Mouse (Mus musculus): ENCODE results near the gene Pacsin3. TPM values are rescaled to one million over a fixed set of nuclear protein-coding genes. Genes with fewer than 3 reads are reported as not detected.

Pacsin3 gene
- total RNA-seq, 2 experiments from 2014 or later: 265 to 364 TPM

- DNase-seq: no peak
Observed at GRCm38 (mm10) chr2:91258830-91259229, 3.1 kb downstream of the Pacsin3 start.

GRCm38 (mm10) chr2:91259493-91259892 lies 3.7 kb downstream of the Pacsin3 start:
- peak; percentile 62 for DNase-seq

DNA sequence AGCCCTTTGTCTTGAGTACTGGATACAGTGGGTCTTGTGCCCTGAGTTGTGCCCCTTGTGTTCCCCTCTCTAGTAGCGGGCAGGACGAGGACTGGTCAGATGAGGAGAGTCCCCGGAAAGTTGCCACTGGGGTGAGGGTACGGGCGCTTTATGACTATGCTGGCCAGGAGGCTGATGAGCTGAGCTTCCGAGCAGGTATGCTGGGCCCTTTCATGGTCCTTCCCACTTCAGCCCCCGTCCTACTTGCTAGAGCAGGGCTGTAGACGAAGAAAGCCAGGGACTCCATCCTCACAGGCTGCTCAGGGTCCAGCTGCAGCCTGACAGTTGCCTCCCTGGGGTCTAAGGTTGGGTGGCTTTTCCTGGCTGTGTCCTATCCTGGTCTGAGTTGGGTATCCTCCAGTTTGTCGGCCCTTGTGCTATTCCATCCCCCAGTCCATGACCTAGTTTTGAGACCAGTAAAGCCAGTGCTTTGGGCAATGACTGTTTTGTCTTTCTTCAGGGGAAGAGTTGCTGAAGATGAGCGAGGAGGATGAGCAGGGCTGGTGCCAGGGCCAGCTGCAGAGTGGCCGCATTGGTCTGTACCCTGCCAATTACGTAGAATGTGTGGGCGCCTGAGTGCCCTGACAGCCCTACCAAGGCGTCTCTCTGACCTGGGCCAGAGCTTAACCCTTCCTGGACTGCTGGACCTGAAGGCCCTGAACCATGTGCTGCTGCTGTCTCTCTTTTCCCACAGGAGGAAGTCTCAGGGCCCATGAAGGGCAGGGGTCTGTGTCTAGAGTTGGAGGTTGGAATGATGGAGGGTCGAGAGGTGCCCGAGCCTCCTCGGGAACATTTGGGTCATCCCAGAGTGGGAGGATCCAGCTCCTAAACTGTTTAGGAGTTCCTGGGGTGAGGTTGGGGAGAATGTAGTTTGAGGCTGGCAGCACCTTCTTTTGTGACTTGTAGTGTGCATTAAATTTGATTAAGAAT lies 8.2 kb downstream of the Pacsin3 start:
- DNase-seq: no peak

- DNase-seq: peak; percentile 99
Observed at GRCm38 (mm10) chr2:91264711-91265681, 9.2 kb downstream of the Pacsin3 start, which contains the start of gene Arfgap2. TSS of gene Arfgap2 (plus strand) at chr2:91264974.

DNA sequence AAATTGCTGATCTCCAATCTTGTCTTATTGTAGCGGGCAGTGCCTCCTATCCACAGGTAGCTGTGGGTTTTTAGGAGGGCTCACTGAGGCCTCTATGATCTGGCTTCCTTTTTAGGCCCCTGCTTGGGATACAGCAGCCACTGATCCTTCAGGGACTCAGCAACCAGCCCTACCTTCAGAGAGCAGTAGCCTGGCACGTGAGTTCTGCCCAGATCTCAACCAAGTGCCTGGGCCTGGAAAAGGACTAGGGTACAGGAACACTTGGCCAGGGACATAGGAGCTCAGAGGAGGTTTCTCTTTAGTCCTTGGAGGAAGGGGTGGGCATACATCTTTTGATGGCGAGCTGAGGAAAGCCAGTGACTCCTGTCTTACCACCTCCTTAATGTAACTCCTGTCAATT lies 12.3 kb downstream of the Pacsin3 start:
- DNase-seq: no peak

- DNase-seq: no peak
Observed at GRCm38 (mm10) chr2:91268706-91269105, 13.0 kb downstream of the Pacsin3 start.

- DNase-seq: peak; percentile 83
Observed at GRCm38 (mm10) chr2:91269687-91270133, 14.0 kb downstream of the Pacsin3 start.

DNA sequence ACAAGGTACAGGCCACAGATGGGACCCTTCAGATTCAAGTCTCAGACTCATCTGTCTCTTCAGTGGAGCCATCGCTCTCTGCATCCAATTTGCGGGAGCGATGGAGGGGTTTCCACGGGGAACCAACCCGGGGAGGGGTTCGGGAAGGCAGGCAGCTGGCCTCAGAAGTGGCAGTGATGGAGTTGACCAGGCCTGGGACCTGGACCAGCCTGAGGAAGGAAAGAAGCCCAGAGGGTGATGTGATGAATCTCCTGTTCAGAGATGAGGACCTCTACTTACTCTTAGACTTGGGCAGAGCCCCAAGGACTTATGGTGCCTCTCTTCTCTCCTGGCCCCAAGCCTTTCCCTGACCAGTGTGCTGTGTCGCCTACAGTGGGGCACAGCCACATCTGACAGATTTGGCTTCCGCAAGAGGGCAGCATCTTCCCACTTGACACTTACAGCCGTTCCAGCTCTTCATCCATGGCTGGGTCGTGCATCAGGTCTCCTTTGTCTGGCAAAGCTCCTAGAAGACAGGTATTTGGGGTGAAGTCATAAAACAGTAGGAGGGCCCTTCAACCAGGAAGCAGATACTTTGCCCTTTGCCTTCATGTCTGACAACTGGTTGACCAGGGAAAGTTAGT lies 23.1 kb downstream of the Pacsin3 start:
- no peak for DNase-seq

DNA sequence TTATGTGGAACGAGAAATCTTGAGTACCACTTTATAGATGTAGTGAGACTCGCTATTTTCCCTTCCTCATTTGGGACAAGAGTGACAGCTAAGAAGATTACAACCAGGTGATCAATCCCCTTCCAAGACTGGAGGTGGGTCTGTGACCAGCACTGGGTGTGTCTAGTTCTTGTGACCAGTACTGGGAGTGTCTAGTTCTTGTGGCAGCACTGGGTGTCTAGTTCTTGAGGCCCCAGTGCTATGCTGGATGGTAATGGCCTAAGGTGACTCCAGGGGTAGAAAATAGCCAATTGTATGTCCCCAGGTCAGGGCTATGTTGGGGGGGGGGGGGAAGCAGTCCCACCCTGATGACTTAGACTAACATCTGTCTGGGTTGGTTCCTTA lies 23.6 kb downstream of the Pacsin3 start:
- DNase-seq: no peak

- no peak for DNase-seq
Observed at GRCm38 (mm10) chr2:91281366-91281765, 25.6 kb downstream of the Pacsin3 start.

- no peak for DNase-seq
Observed at GRCm38 (mm10) chr2:91283972-91284371, 28.2 kb downstream of the Pacsin3 start.

GRCm38 (mm10) chr2:91284375-91285199 lies 28.8 kb downstream of the Pacsin3 start:
- no peak for DNase-seq

DNA sequence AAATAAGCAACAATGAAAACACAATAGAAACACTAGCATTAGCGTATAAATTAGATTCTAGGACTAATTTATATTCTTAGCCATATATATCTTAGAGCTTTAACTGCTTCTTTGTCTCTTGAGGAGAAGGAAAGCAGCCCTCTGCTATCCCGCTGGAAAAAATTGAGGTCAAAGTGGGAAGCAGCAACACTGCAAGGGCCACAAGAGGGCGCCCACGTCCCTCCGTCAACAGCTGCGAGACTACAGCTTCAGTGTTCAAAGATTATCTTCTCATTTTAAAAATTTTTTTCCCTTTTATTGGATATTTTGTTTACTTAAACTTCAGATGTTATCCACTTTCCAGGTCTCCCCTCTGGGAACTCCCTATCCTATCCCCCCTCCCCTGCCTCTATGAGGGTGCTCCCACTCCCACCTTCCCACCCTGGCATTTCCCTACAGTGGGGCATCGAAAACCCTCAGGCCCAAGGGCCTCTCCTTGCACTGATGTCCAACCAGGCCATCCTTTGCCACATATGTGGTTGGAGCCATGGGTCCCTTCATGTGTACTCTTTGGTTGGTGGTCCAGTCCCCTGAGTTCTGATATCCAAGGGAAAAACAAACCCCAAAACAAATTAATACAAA lies 30.2 kb downstream of the Pacsin3 start:
- peak; percentile 66 for DNase-seq

DNA sequence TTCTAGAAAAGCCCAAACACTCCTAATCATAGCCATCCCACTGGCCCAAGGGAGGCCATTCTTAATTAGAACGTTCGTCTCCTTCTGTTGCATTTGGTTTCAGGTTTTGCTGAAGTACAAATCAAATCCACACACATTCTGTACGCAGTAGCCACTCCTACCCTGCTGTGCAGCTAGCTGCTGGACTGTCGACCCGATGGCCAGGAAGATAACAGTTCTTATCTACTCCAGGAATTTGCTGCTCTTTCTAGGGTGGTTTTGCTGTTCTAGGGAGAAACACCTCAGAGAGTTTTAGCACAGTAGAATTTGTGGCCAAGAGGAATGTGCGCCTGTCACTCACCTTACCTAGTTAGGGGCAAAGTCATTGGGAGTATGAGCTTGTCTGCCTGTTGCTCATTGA lies 31.8 kb downstream of the Pacsin3 start:
- no peak for DNase-seq

DNA sequence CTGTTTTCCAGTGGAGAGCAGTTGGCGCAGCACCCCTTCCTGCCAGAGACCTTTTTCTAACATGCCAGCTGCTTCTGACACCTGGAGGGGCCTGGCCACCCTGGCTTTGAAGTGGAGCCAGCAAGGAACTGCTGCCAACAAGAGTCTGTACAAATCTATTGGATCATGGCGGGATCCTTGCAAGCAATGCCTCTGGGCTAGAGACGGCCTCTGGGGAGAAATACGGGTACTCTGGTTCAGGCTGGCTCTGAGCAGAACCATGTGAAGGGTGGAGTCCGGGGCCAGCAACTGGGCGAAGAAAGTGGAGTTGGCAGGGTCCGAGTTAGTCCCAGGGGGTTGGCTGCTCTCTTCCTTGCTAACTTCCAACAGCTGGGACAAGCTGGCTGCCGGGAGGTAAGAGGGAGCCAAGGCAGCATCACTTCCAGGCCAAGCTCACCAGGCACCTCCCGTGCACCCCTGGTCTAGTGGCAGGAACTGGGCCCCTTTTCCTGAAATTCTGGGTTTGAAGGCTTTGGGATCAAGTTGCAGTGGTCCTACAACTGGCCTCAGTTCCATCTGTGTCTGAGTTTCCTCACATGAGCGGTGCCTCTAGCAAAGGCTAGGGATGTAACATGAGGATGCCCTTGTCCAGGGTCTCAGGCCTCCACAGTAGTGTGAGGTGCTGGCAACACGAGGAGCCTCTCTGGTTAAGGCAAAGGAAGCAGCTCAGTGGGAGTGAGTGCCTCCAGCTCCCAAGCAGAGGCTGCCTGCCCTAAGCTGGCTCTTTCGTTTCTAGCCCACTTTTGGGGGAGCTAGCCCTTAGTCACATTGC lies 35.6 kb downstream of the Pacsin3 start:
- peak; percentile 75 for DNase-seq

GRCm38 (mm10) chr2:91294226-91294625 lies 38.5 kb downstream of the Pacsin3 start:
- no peak for DNase-seq

DNA sequence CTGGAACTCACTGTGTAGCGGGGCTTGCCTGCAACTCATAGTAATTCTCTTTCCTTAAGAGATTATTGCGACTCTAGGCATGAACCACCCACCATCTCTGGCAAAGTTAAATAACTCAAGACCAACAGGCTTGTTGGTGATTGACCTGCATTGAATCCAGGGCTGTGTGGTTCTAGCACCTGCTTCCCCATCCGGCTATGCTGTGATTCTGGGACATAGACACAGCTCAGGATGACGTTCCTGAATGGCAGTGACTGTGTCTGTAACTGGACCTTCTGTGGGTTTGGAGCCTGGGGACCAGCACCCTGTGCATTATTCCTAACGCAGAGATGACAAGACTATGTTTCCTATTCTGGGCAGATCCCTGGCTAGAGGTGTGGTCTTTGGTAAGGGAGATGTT lies 40.1 kb downstream of the Pacsin3 start:
- DNase-seq: no peak

- no peak for DNase-seq
Observed at GRCm38 (mm10) chr2:91299156-91299555, 43.4 kb downstream of the Pacsin3 start.

DNA sequence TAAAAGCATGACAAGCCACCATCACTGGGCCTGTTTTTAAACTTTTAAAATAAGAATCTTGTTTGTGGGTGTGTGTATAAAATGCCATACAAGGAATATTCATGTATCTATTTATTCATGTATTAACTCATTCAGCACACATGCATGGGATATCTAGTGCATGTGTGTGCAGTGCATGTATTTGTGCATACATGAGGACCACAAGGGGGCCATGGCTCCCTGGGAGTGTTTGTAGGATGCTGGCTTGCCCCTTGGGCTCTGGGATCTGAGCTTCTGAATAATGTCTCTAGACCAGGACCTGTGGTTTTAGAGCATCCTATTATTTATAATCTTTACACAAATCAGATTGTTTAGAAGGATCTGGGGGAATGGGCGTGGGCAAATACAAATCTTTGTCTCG lies 45.0 kb downstream of the Pacsin3 start:
- no peak for DNase-seq

DNA sequence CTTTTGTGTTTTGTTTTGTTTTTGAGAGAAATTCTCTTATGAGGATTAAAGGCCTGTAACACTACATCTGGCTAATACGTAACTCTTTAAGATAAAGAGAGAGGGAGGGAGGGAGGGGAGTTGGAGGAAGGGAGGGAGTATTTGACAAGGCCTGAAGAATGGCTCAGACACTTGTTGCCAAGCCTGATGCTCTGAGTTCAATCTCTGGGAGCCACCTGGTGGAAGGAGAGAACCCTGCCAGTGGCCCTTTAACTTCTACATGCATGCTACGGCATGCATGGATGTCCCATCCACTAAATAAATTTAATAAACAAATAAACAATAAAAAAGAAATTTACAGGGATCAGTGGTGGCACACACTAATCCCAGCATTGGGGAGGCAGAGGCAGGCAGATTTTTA lies 46.1 kb downstream of the Pacsin3 start:
- DNase-seq: no peak

Data from gastrocnemius, postnatal 25 days (tissue).